Mouse (Mus musculus) kidney, postnatal 0 days (tissue): ENCODE measurements around the gene Relb. TPM values are rescaled to one million over a fixed set of nuclear protein-coding genes. Genes with fewer than 3 reads are reported as not detected.

ENCODE experiments used
- ATAC-seq: fragments of 200-750 bp; cut with Nextera tagmentation; replicated peaks from 2 replicates; pipeline ENCODE4 v1.8.0; 2017; ENCODE audit warnings: low read depth, moderate number of reproducible peaks, moderate TSS enrichment, moderate library complexity; ENCODE audit not compliant: low FRiP score
- DNase-seq: peaks from one replicate; pipeline ENCODE4 v3.0.0-alpha.2; 2016; ENCODE audit warnings: low spot score
- H3K27ac ChIP-seq: fragments of 300-500 bp; sonication (generic); 2 replicates; pipeline ENCODE4 v1.5.1; 2014; ENCODE audit warnings: mild to moderate bottlenecking
- H3K27me3 ChIP-seq: fragments of 300-500 bp; sonication (generic); 2 replicates; pipeline ENCODE4 v1.6.1; 2014; ENCODE audit warnings: low read length, mixed read lengths; ENCODE audit not compliant: insufficient read depth
- H3K36me3 ChIP-seq: fragments of 300-500 bp; sonication (generic); 2 replicates; pipeline ENCODE4 v1.6.1; 2014; ENCODE audit warnings: low read length, mixed read lengths; ENCODE audit not compliant: insufficient read depth
- H3K4me1 ChIP-seq: fragments of 300-500 bp; sonication (generic); replicated peaks from 2 replicates; pipeline ENCODE4 v1.6.1; 2014; ENCODE audit warnings: antibody characterized with exemption, low read length, mixed read lengths; ENCODE audit not compliant: insufficient read depth
- H3K4me2 ChIP-seq: fragments of 300-500 bp; sonication (generic); 2 replicates; pipeline ENCODE4 v1.6.1; 2014; ENCODE audit warnings: mild to moderate bottlenecking, low read length, moderate library complexity, mixed read lengths
- H3K4me3 ChIP-seq: fragments of 300-500 bp; sonication (generic); replicated peaks from 2 replicates; pipeline ENCODE4 v1.5.1; 2014; ENCODE audit warnings: low read depth, low read length
- H3K9ac ChIP-seq: fragments of 300-500 bp; sonication (generic); 2 replicates; pipeline ENCODE4 v1.6.1; 2014; ENCODE audit warnings: low read depth, low read length
- H3K9me3 ChIP-seq: fragments of 300-500 bp; sonication (generic); replicated peaks from 2 replicates; pipeline ENCODE4 v1.6.1; 2016; ENCODE audit warnings: low read length, inconsistent platforms, mixed read lengths
- CTCF ChIP-seq: IDR thresholded peaks from 2 replicates; pipeline ENCODE4 v1.5.1; 2016; ENCODE audit warnings: antibody characterized with exemption, low read depth, mild to moderate bottlenecking, moderate library complexity
- WGBS: fragments of 180-500 bp; shearing (Covaris S2); extraction: QIAGEN DNeasy Blood & Tissue Kit; methylation state at CpG from one replicate; pipeline ENCODE4 v1.1.7; 2014; 5-methylcytosine and 5-hydroxymethylcytosine counted together
- polyA plus RNA-seq: library from polyadenylated mRNA; unstranded; fragments of >200 nt; fragmentation: Nextera tagmentation; extraction: Ambion mirVana; gene quantifications from 2 replicates; pipeline ENCODE4 v1.2.1, GENCODE M21; 2015

Gene Relb
- polyA plus RNA-seq, 1 experiment from 2014 or later: 10.6 TPM

- Histone ChIP-seq H3K27ac (no peak overlapping the region), H3K4me1 (no peaks in the 10 kb centered on the region), H3K9ac (no peak overlapping the region), H3K36me3 (peaks cover 60% of the 10 kb centered on the region), H3K4me2 (no peak overlapping the region), H3K4me3 (no peak overlapping the region), H3K27me3 (no peaks in the 10 kb centered on the region), H3K9me3 (no peaks in the 10 kb centered on the region)
- WGBS: 92% methylated on average over 17 of the region's 17 CpGs
- no peak for TF ChIP-seq CTCF
- ATAC-seq (no peak), DNase-seq (no peak)
These were observed 4.0 kb upstream of the Relb start for GRCm38 (mm10) chr7:19633197-19633596.

- no peaks in the 10 kb centered on the region for H3K4me1 ChIP-seq
- H3K4me3 ChIP-seq: no peak overlapping the region
- no peak for TF ChIP-seq CTCF
- H3K9me3 ChIP-seq: no peaks in the 10 kb centered on the region
- no peak overlapping the region for H3K27ac ChIP-seq
- ATAC-seq (no peak), DNase-seq (no peak)
- no peaks in the 10 kb centered on the region for H3K27me3 ChIP-seq
- H3K36me3 ChIP-seq: peaks cover 56% of the 10 kb centered on the region
- H3K9ac ChIP-seq: no peak overlapping the region
- H3K4me2 ChIP-seq: no peak overlapping the region
These were observed 3.5 kb upstream of the Relb start for GRCm38 (mm10) chr7:19632720-19633119.

- Histone ChIP-seq H3K9me3 (no peaks in the 10 kb centered on the region), H3K4me2 (no peak overlapping the region), H3K27ac (no peak overlapping the region), H3K36me3 (peaks cover 51% of the 10 kb centered on the region), H3K27me3 (no peaks in the 10 kb centered on the region), H3K9ac (no peak overlapping the region), H3K4me1 (no peaks in the 10 kb centered on the region), H3K4me3 (no peak overlapping the region)
- no peak for TF ChIP-seq CTCF
- ATAC-seq: no peak
- no peak for DNase-seq
These were observed 3.0 kb upstream of the Relb start for GRCm38 (mm10) chr7:19632275-19632674.

- under 1% methylated on average over 57 of the region's 57 CpGs for WGBS
- Histone ChIP-seq H3K9me3 (no peaks in the 10 kb centered on the region), H3K36me3 (peaks cover 16% of the 10 kb centered on the region), H3K27ac (peak overlapping the region; percentile 94), H3K9ac (peak overlapping the region; percentile 67), H3K4me1 (no peaks in the 10 kb centered on the region), H3K27me3 (no peaks in the 10 kb centered on the region), H3K4me2 (peak overlapping the region; percentile 99), H3K4me3 (peak overlapping the region; percentile 84)
- DNase-seq: peak; percentile 100
- no peak for TF ChIP-seq CTCF
- peak; percentile 91 for ATAC-seq
These were observed 490 bp downstream of the Relb start for GRCm38 (mm10) chr7:19628536-19629360.

- Histone ChIP-seq H3K27ac (peak overlapping the region; percentile 94), H3K4me1 (no peaks in the 10 kb centered on the region), H3K4me3 (peak overlapping the region; percentile 84), H3K27me3 (no peaks in the 10 kb centered on the region), H3K4me2 (peak overlapping the region; percentile 99), H3K9ac (0 out of 2 replicates have a peak overlapping the region, but pooled peaks have one; percentile 1), H3K36me3 (peaks cover 11% of the 10 kb centered on the region), H3K9me3 (no peaks in the 10 kb centered on the region)
- DNase-seq: no peak
- WGBS: 15% methylated on average over 17 of the region's 17 CpGs
- no peak for ATAC-seq
- no peak for TF ChIP-seq CTCF
These were observed 1.1 kb downstream of the Relb start for GRCm38 (mm10) chr7:19628192-19628535.

GRCm38 (mm10) chr7:19627721-19628120 lies 1.5 kb downstream of the Relb start:
- peak overlapping the region; percentile 84; the same call in 1 of the 2 replicates for H3K4me3 ChIP-seq
- no peak for TF ChIP-seq CTCF
- H3K9ac ChIP-seq: no peak overlapping the region
- H3K9me3 ChIP-seq: no peaks in the 10 kb centered on the region
- no peaks in the 10 kb centered on the region for H3K4me1 ChIP-seq
- H3K27me3 ChIP-seq: no peaks in the 10 kb centered on the region
- H3K27ac ChIP-seq: no peak overlapping the region; the same call in 1 of the 2 replicates
- DNase-seq: no peak
- no peak for ATAC-seq
- peaks cover 6% of the 10 kb centered on the region for H3K36me3 ChIP-seq
- peak overlapping the region; percentile 99 for H3K4me2 ChIP-seq
- 65% methylated on average over 3 of the region's 3 CpGs for WGBS
